Mouse (Mus musculus) A20 (cell line): ENCODE measurements at regions not wholly inside any gene's neighbourhood (a gene's known extent, or its start where the extent isn't known, plus 50 kb on each side); places are given as distances from the start of the nearest gene placed in this dataset.
A peak's percentile ranks its signal among the peaks of the same experiment; 100 is the strongest.
"Not testable (repeated sequence)": the region's sequence is repeated elsewhere in the genome, so short reads cannot be mapped to it uniquely, and the experiment has no call there.

Experiments
- DNase-seq: peaks from one replicate; pipeline ENCODE4 v3.0.0-alpha.2; 2011; ENCODE audit warnings: low read depth, low spot score

- DNase-seq = no peak
Observed at GRCm38 (mm10) chr9:72166084-72166483, 54.4 kb upstream of the Tcf12 start.

- DNase-seq = peak; percentile 77
Observed at GRCm38 (mm10) chr9:72166611-72167010, 54.9 kb upstream of the Tcf12 start.

- DNase-seq = peak; percentile 30
Observed at GRCm38 (mm10) chr9:72169231-72169630, 57.6 kb upstream of the Tcf12 start.

GRCm38 (mm10) chr9:72169728-72170188 is 58.1 kb upstream of the Tcf12 start:
- DNase-seq = peak; percentile 76

- DNase-seq = no peak
Observed at GRCm38 (mm10) chr9:72170235-72170634, 58.6 kb upstream of the Tcf12 start.

- DNase-seq = no peak
Observed at GRCm38 (mm10) chr9:72172331-72172730, 60.7 kb upstream of the Tcf12 start.

- no peak for DNase-seq
Observed at GRCm38 (mm10) chr9:72180972-72181371, 69.3 kb upstream of the Tcf12 start.

- DNase-seq = no peak
Observed at GRCm38 (mm10) chr9:72183336-72183735, 71.7 kb upstream of the Tcf12 start.

- DNase-seq = no peak
Observed at GRCm38 (mm10) chr9:72183925-72184324, 72.3 kb upstream of the Tcf12 start.

GRCm38 (mm10) chr9:72189867-72190266 is 78.2 kb upstream of the Tcf12 start:
- no peak for DNase-seq

- DNase-seq = no peak
Observed at GRCm38 (mm10) chr9:72190631-72191030, 79.0 kb upstream of the Tcf12 start.

- DNase-seq = no peak
Observed at GRCm38 (mm10) chr9:72191091-72191490, 79.4 kb upstream of the Tcf12 start.

- DNase-seq = peak; percentile 65
Observed at GRCm38 (mm10) chr9:72192051-72192952, 80.6 kb upstream of the Tcf12 start.

- DNase-seq = not testable (repeated sequence)
Observed at GRCm38 (mm10) chr9:72192953-72193337, 81.3 kb upstream of the Tcf12 start.

- no peak for DNase-seq
Observed at GRCm38 (mm10) chr9:72195348-72195747, 79.3 kb upstream of the Zfp280d start.

GRCm38 (mm10) chr9:72196626-72197330 is 77.9 kb upstream of the Zfp280d start:
- DNase-seq = no peak

- DNase-seq = no peak
Observed at GRCm38 (mm10) chr9:72197331-72197732, 77.3 kb upstream of the Zfp280d start.

- DNase-seq = no peak
Observed at GRCm38 (mm10) chr9:72198976-72199375, 75.7 kb upstream of the Zfp280d start.

- no peak for DNase-seq
Observed at GRCm38 (mm10) chr9:72204357-72204905, 70.2 kb upstream of the Zfp280d start.

GRCm38 (mm10) chr9:72205815-72206214 is 68.8 kb upstream of the Zfp280d start:
- DNase-seq = peak; percentile 88

- no peak for DNase-seq
Observed at GRCm38 (mm10) chr9:72206911-72207310, 67.7 kb upstream of the Zfp280d start.

GRCm38 (mm10) chr9:72208296-72208695 is 66.4 kb upstream of the Zfp280d start:
- DNase-seq = no peak
